18 mouse cellular contexts compared by ENCODE assay signal in the genomic region with DNA sequence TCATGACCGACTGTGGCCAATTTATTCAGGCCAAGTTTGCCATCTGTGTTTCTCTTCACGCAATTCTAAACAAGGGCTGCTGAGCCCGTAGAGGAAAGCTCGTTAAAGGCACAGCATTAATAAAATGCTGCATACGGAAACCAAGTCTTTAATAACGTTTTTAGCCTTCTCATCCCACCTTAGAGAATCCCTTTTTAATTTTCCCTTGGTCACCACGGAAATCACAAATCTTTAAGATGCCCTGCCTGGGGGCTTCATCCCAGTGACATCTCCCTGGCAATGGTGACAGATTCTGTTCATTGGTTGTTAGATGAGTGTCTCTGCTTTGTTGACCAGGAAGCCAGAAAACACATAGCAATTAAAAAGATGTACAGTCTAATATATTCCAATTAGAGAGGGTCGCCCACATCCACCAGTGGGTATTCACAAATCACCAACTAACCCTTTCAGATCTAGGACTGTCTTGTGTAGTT. TPM values are rescaled to one million over a fixed set of nuclear protein-coding genes. Genes with fewer than 3 reads are reported as not detected.
DNase-seq lines count a peak whose midpoint lies in the region; ATAC-seq lines count a peak whose summit lies in the region.
"Had no signal": no experiment of that assay in that cellular context is flagged by ENCODE, and none has a peak within 500 bp of the region (broad histone marks: within the 10 kb centered on the region; RNA-seq: fewer than 3 reads in every experiment).

No protein-coding gene starts in this region.

- no peak overlapping the region for H3K27ac ChIP-seq in neural tube, embryonic 11.5 days (ENCODE audit: low read depth, low read length)
- peak overlapping the region; percentile 47 for H3K27ac ChIP-seq in forebrain, embryonic 12.5 days
- H3K27ac ChIP-seq in midbrain, embryonic 13.5 days, result no peak overlapping the region
- no peak overlapping the region for H3K27ac ChIP-seq in liver, embryonic 12.5 days
- H3K27ac ChIP-seq: embryonic facial prominence, embryonic 15.5 days had no signal

- no peaks in the 10 kb centered on the region for H3K9me3 ChIP-seq in neural tube, embryonic 11.5 days (ENCODE audit: control insufficient read depth, low read length)
- no peaks in the 10 kb centered on the region for H3K9me3 ChIP-seq in forebrain, embryonic 12.5 days
- no peaks in the 10 kb centered on the region for H3K9me3 ChIP-seq in midbrain, embryonic 13.5 days
- H3K9me3 ChIP-seq in liver, embryonic 12.5 days (replicated peaks), result no peaks in the 10 kb centered on the region
- H3K9me3 ChIP-seq: embryonic facial prominence, embryonic 15.5 days had no signal

- no peaks in the 10 kb centered on the region for H3K36me3 ChIP-seq in neural tube, embryonic 11.5 days (ENCODE audit: control insufficient read depth, insufficient read depth, low read length)
- H3K36me3 ChIP-seq in forebrain, embryonic 12.5 days (replicated peaks), result no peaks in the 10 kb centered on the region
- H3K36me3 ChIP-seq in midbrain, embryonic 13.5 days, result no peaks in the 10 kb centered on the region
- no peaks in the 10 kb centered on the region for H3K36me3 ChIP-seq in liver, embryonic 12.5 days
- H3K36me3 ChIP-seq: embryonic facial prominence, embryonic 15.5 days had no signal

- no peak overlapping the region for H3K9ac ChIP-seq in neural tube, embryonic 11.5 days (ENCODE audit: low read length)
- no peak overlapping the region for H3K9ac ChIP-seq in forebrain, embryonic 12.5 days
- no peak overlapping the region for H3K9ac ChIP-seq in midbrain, embryonic 13.5 days (replicated peaks)
- no peak overlapping the region for H3K9ac ChIP-seq in liver, embryonic 12.5 days
- H3K9ac ChIP-seq: embryonic facial prominence, embryonic 15.5 days had no signal

- H3K4me2 ChIP-seq in neural tube, embryonic 11.5 days (ENCODE audit: low read depth), result no peak overlapping the region
- H3K4me2 ChIP-seq in forebrain, embryonic 12.5 days, result no peak overlapping the region
- no peak overlapping the region for H3K4me2 ChIP-seq in midbrain, embryonic 13.5 days (replicated peaks)
- no peak overlapping the region for H3K4me2 ChIP-seq in liver, embryonic 12.5 days
- H3K4me2 ChIP-seq: embryonic facial prominence, embryonic 15.5 days had no signal

- no peak overlapping the region for H3K4me3 ChIP-seq in neural tube, embryonic 11.5 days (ENCODE audit: low read depth, low read length)
- H3K4me3 ChIP-seq in forebrain, embryonic 12.5 days (replicated peaks), result no peak overlapping the region
- no peak overlapping the region for H3K4me3 ChIP-seq in midbrain, embryonic 13.5 days (replicated peaks)
- H3K4me3 ChIP-seq in liver, embryonic 12.5 days, result no peak overlapping the region
- H3K4me3 ChIP-seq: embryonic facial prominence, embryonic 15.5 days; myocyte had no signal

- H3K27me3 ChIP-seq in neural tube, embryonic 11.5 days (ENCODE audit: control insufficient read depth, insufficient read depth, low read length), result no peaks in the 10 kb centered on the region
- H3K27me3 ChIP-seq in forebrain, embryonic 12.5 days, result no peaks in the 10 kb centered on the region
- H3K27me3 ChIP-seq in midbrain, embryonic 13.5 days, result no peaks in the 10 kb centered on the region
- H3K27me3 ChIP-seq in liver, embryonic 12.5 days (replicated peaks), result no peaks in the 10 kb centered on the region
- H3K27me3 ChIP-seq: embryonic facial prominence, embryonic 15.5 days had no signal

- no peaks in the 10 kb centered on the region for H3K4me1 ChIP-seq in neural tube, embryonic 11.5 days (ENCODE audit: control insufficient read depth, insufficient read depth, low read length)
- H3K4me1 ChIP-seq in forebrain, embryonic 12.5 days, result no peaks in the 10 kb centered on the region
- no peaks in the 10 kb centered on the region for H3K4me1 ChIP-seq in midbrain, embryonic 13.5 days (replicated peaks)
- no peaks in the 10 kb centered on the region for H3K4me1 ChIP-seq in liver, embryonic 12.5 days
- H3K4me1 ChIP-seq: embryonic facial prominence, embryonic 15.5 days had no signal

- ATAC-seq in neural tube, embryonic 11.5 days (ENCODE audit: insufficient read depth, low FRiP score, low TSS enrichment), result peak; percentile 24; the same call in 1 of the 2 replicates
- peak; percentile 76; the same call in 1 of the 2 replicates for ATAC-seq in forebrain, embryonic 12.5 days (ENCODE audit: low FRiP score)
- ATAC-seq in midbrain, embryonic 13.5 days, result peak; percentile 68
- no peak for ATAC-seq in liver, embryonic 12.5 days
- no peak for ATAC-seq in monocyte, adult 5-6 weeks (replicated peaks; ENCODE audit: insufficient number of reproducible peaks, low FRiP score, low TSS enrichment, poor library complexity, severe bottlenecking)
- ATAC-seq: CD4-positive, CD25-positive, alpha-beta regulatory T cell, adult 4 months; intestine, postnatal 0 days had no signal

- no peak for DNase-seq in neural tube, embryonic 11.5 days (ENCODE audit: low spot score)
- no peak for DNase-seq in neural tube, embryonic 10.5 days (ENCODE audit: extremely low spot score, low spot score)
- no peak for DNase-seq in yolk sac, embryonic 10.5 days (ENCODE audit: low spot score)
- DNase-seq: adrenal gland, adult 2 months; gastrocnemius, postnatal 10 days; kidney, postnatal 36 days; lung, postnatal 10 days; thymus, postnatal 14 days had no signal

- WGBS in neural tube, embryonic 11.5 days, result 74% methylated on average over 8 of the region's 8 CpGs
- WGBS in forebrain, embryonic 12.5 days, result 44% methylated on average over 8 of the region's 8 CpGs
- WGBS in midbrain, embryonic 13.5 days, result 41% methylated on average over 8 of the region's 8 CpGs
- WGBS in liver, embryonic 12.5 days (ENCODE audit: insufficient replicate concordance), result 57% methylated on average over 8 of the region's 8 CpGs

RNA-seq across cellular contexts. Expression of a gene that starts 35.1 kb away (rescaled TPM):
- polyA plus RNA-seq in neural tube, embryonic 11.5 days (2014; fragmentation: Nextera tagmentation; extraction: Ambion mirVana), result 4.1 and 4.2 TPM in 2 replicates
- polyA plus RNA-seq in forebrain, embryonic 12.5 days (2016; fragmentation: Nextera tagmentation; extraction: Ambion mirVana), result 13.8 and 16.2 TPM in 2 replicates
- 34.1 and 34.3 TPM in 2 replicates for polyA plus RNA-seq in midbrain, embryonic 13.5 days (2015; fragmentation: Nextera tagmentation; extraction: Ambion mirVana)
- polyA plus RNA-seq in liver, embryonic 12.5 days (2016; fragmentation: Nextera tagmentation; extraction: Ambion mirVana), result 0.17 and 0.29 TPM in 2 replicates
- not detected in 3 replicates for total RNA-seq in monocyte, adult 5-6 weeks (2017)
- total RNA-seq: common myeloid progenitor, adult 5-6 weeks had no signal
- polyA plus RNA-seq: CD4-positive, CD25-positive, alpha-beta regulatory T cell, adult 4 months; liver, adult 2 months had no signal

Comparison
In these comparisons a context has a peak if more than half of its experiments do, and no peak if none do; other contexts are left out.
1. ATAC-seq: peak in neural tube, embryonic 11.5 days (single experiment), forebrain, embryonic 12.5 days (single experiment) and midbrain, embryonic 13.5 days (single experiment); none in liver, embryonic 12.5 days (single experiment) and monocyte, adult 5-6 weeks (single experiment).